Mouse (Mus musculus): ENCODE results near the gene Ahsa1. TPM values are rescaled to one million over a fixed set of nuclear protein-coding genes. Genes with fewer than 3 reads are reported as not detected.
A peak's percentile ranks its signal among the peaks of the same experiment; 100 is the strongest.

Gene Ahsa1
- polyA plus RNA-seq, 1 experiment from 2014 or later = 69.7 TPM

- Histone ChIP-seq H3K4me2 (replicated peaks; ENCODE audit: low read depth) (no peak overlapping the region; the same call in 1 of the 2 replicates), H3K36me3 (ENCODE audit: control insufficient read depth, insufficient read depth) (peaks cover 33% of the 10 kb centered on the region), H3K4me1 (replicated peaks; ENCODE audit: control insufficient read depth, insufficient read depth, low read length) (peaks cover 4% of the 10 kb centered on the region; the same call in 1 of the 2 replicates), H3K27me3 (replicated peaks; ENCODE audit: control insufficient read depth, insufficient read depth, low read length) (no peaks in the 10 kb centered on the region), H3K9ac (ENCODE audit: low read depth, low read length) (no peak overlapping the region), H3K4me3 (ENCODE audit: low read depth, low read length) (no peak overlapping the region), H3K9me3 (ENCODE audit: control insufficient read depth) (no peaks in the 10 kb centered on the region), H3K27ac (ENCODE audit: low read depth, low read length) (no peak overlapping the region)
- TF ChIP-seq CTCF (IDR thresholded peaks at IDR 0.05; ENCODE audit: low read depth) = no peak
- peak; percentile 46 for ATAC-seq
- WGBS = 12% methylated on average over 6 of the region's 6 CpGs
Measured at GRCm38 (mm10) chr12:87278118-87278730, 11.9 kb downstream of the Ahsa1 start.

- no peaks in the 10 kb centered on the region for H3K27me3 ChIP-seq (replicated peaks; ENCODE audit: control insufficient read depth, insufficient read depth, low read length)
- 23% methylated on average over 3 of the region's 3 CpGs for WGBS
Measured at GRCm38 (mm10) chr12:87279350-87279749, 13.1 kb downstream of the Ahsa1 start.

GRCm38 (mm10) chr12:87279879-87280278 lies 13.6 kb downstream of the Ahsa1 start:
- ATAC-seq = no peak
- H3K4me2 ChIP-seq (replicated peaks; ENCODE audit: low read depth) = peak overlapping the region; percentile 21; the same call in 1 of the 2 replicates
- no peaks in the 10 kb centered on the region for H3K27me3 ChIP-seq (replicated peaks; ENCODE audit: control insufficient read depth, insufficient read depth, low read length)
- TF ChIP-seq CTCF (IDR thresholded peaks at IDR 0.05; ENCODE audit: low read depth) = peak; percentile 37
- H3K9ac ChIP-seq (ENCODE audit: low read depth, low read length) = no peak overlapping the region
- no peaks in the 10 kb centered on the region for H3K9me3 ChIP-seq (ENCODE audit: control insufficient read depth)
- H3K36me3 ChIP-seq (ENCODE audit: control insufficient read depth, insufficient read depth) = peaks cover 18% of the 10 kb centered on the region
- no peak overlapping the region for H3K27ac ChIP-seq (ENCODE audit: low read depth, low read length)
- WGBS = 50% methylated on average over 14 of the region's 14 CpGs
- H3K4me3 ChIP-seq (ENCODE audit: low read depth, low read length) = no peak overlapping the region
- peaks cover 4% of the 10 kb centered on the region; the same call in 1 of the 2 replicates for H3K4me1 ChIP-seq (replicated peaks; ENCODE audit: control insufficient read depth, insufficient read depth, low read length)

More at GRCm38 (mm10) chr12:87279350-87279749, 13.1 kb downstream of the Ahsa1 start:
- peak; percentile 32 for ATAC-seq
- Histone ChIP-seq H3K9me3 (ENCODE audit: control insufficient read depth) (no peaks in the 10 kb centered on the region), H3K4me1 (replicated peaks; ENCODE audit: control insufficient read depth, insufficient read depth, low read length) (peaks cover 4% of the 10 kb centered on the region; the same call in 1 of the 2 replicates), H3K4me2 (replicated peaks; ENCODE audit: low read depth) (peak overlapping the region; percentile 21; the same call in 1 of the 2 replicates), H3K36me3 (ENCODE audit: control insufficient read depth, insufficient read depth) (peaks cover 22% of the 10 kb centered on the region), H3K9ac (ENCODE audit: low read depth, low read length) (no peak overlapping the region), H3K4me3 (ENCODE audit: low read depth, low read length) (no peak overlapping the region), H3K27ac (ENCODE audit: low read depth, low read length) (no peak overlapping the region)
- TF ChIP-seq CTCF (IDR thresholded peaks at IDR 0.05; ENCODE audit: low read depth) = no peak

- Histone ChIP-seq H3K9ac (ENCODE audit: low read depth, low read length) (no peak overlapping the region), H3K4me3 (ENCODE audit: low read depth, low read length) (no peak overlapping the region), H3K9me3 (ENCODE audit: control insufficient read depth) (no peaks in the 10 kb centered on the region), H3K36me3 (ENCODE audit: control insufficient read depth, insufficient read depth) (0 out of 2 replicates have a peak, but pooled peaks cover under 1% of the 10 kb centered on the region), H3K4me1 (replicated peaks; ENCODE audit: control insufficient read depth, insufficient read depth, low read length) (peaks cover 4% of the 10 kb centered on the region; the same call in 1 of the 2 replicates), H3K27ac (ENCODE audit: low read depth, low read length) (no peak overlapping the region), H3K4me2 (replicated peaks; ENCODE audit: low read depth) (no peak overlapping the region), H3K27me3 (replicated peaks; ENCODE audit: control insufficient read depth, insufficient read depth, low read length) (no peaks in the 10 kb centered on the region)
- no peak for ATAC-seq
- TF ChIP-seq CTCF (IDR thresholded peaks at IDR 0.05; ENCODE audit: low read depth) = no peak
- 41% methylated on average over 1 of the region's 1 CpGs for WGBS
Measured at GRCm38 (mm10) chr12:87281766-87282165, 15.5 kb downstream of the Ahsa1 start.

GRCm38 (mm10) chr12:87282743-87283142 lies 16.5 kb downstream of the Ahsa1 start:
- Histone ChIP-seq H3K4me1 (replicated peaks; ENCODE audit: control insufficient read depth, insufficient read depth, low read length) (peaks cover 4% of the 10 kb centered on the region; the same call in 1 of the 2 replicates), H3K9me3 (ENCODE audit: control insufficient read depth) (no peaks in the 10 kb centered on the region), H3K27ac (ENCODE audit: low read depth, low read length) (no peak overlapping the region), H3K27me3 (replicated peaks; ENCODE audit: control insufficient read depth, insufficient read depth, low read length) (no peaks in the 10 kb centered on the region), H3K9ac (ENCODE audit: low read depth, low read length) (no peak overlapping the region), H3K4me2 (replicated peaks; ENCODE audit: low read depth) (no peak overlapping the region), H3K4me3 (ENCODE audit: low read depth, low read length) (no peak overlapping the region), H3K36me3 (ENCODE audit: control insufficient read depth, insufficient read depth) (no peaks in the 10 kb centered on the region)
- TF ChIP-seq CTCF (IDR thresholded peaks at IDR 0.05; ENCODE audit: low read depth) = no peak
- ATAC-seq = no peak
- WGBS = 92% methylated on average over 4 of the region's 4 CpGs

- no peak overlapping the region for H3K4me2 ChIP-seq (replicated peaks; ENCODE audit: low read depth)
- 79% methylated on average over 7 of the region's 7 CpGs for WGBS
- no peak for ATAC-seq
- H3K36me3 ChIP-seq (ENCODE audit: control insufficient read depth, insufficient read depth) = no peaks in the 10 kb centered on the region
- TF ChIP-seq CTCF (IDR thresholded peaks at IDR 0.05; ENCODE audit: low read depth) = no peak
- no peak overlapping the region for H3K9ac ChIP-seq (ENCODE audit: low read depth, low read length)
- no peak overlapping the region for H3K27ac ChIP-seq (ENCODE audit: low read depth, low read length)
- H3K9me3 ChIP-seq (ENCODE audit: control insufficient read depth) = no peaks in the 10 kb centered on the region
- H3K4me1 ChIP-seq (replicated peaks; ENCODE audit: control insufficient read depth, insufficient read depth, low read length) = peaks cover 4% of the 10 kb centered on the region; the same call in 1 of the 2 replicates
- no peaks in the 10 kb centered on the region for H3K27me3 ChIP-seq (replicated peaks; ENCODE audit: control insufficient read depth, insufficient read depth, low read length)
- H3K4me3 ChIP-seq (ENCODE audit: low read depth, low read length) = no peak overlapping the region
Measured at GRCm38 (mm10) chr12:87283706-87284105, 17.4 kb downstream of the Ahsa1 start.

All from intestine, postnatal 0 days (tissue).